Comparison of ENCODE assay signal across 17 mouse cellular contexts in the genomic region with DNA sequence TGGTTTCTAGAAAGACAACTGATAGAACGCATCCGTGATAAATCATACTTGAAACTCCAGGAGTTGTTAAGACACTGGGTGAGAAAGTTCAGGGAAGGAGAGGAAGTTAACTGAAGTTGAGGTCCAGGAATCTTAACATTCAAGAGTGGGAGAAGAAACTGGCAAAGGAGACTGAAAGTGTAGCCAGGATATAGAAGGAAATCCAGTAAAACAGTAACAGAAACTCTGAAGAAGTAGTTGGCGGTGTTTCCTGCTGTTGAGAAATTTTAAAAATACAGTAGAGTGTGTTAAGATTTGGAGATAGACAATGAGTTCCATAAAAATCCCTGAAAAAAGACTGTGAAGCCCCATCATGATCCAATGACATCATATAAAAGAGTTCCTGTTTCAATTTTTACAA.
"Had no signal": no experiment of that assay in that cellular context is flagged by ENCODE, and none has a peak within 500 bp of the region (broad histone marks: within the 10 kb centered on the region; RNA-seq: fewer than 3 reads in every experiment).

No protein-coding gene starts in this region.

- ATAC-seq: hindbrain, postnatal 0 days; intestine, embryonic 16.5 days; liver, embryonic 12.5 days had no signal

- DNase-seq: gastrocnemius, postnatal 14 days; gastrocnemius, postnatal 36 days; heart, adult 11 months; heart, adult 2 months; heart, postnatal 14 days; heart, postnatal 36 days; kidney, adult 11 months; kidney, adult 2 months; kidney, adult 9 months; kidney, postnatal 14 days; kidney, postnatal 36 days; layer of hippocampus, adult 9-11 months; layer of hippocampus, postnatal 36 days; left cerebral cortex, postnatal 4 days had no signal
